Mouse (Mus musculus) gastrocnemius, postnatal 4 days (tissue): ENCODE measurements at regions not wholly inside any gene's neighbourhood (a gene's known extent, or its start where the extent isn't known, plus 50 kb on each side); places are given as distances from the start of the nearest gene placed in this dataset.
"Not testable (repeated sequence)": the region's sequence is repeated elsewhere in the genome, so short reads cannot be mapped to it uniquely, and the experiment has no call there.

ENCODE experiments used
- DNase-seq, 2 experiments: peaks; one replicate each; pipeline ENCODE4 v3.0.0; 2021 to 2022; ENCODE audit warnings: low spot score in 2 of 2, mixed read lengths in 2 of 2

DNA sequence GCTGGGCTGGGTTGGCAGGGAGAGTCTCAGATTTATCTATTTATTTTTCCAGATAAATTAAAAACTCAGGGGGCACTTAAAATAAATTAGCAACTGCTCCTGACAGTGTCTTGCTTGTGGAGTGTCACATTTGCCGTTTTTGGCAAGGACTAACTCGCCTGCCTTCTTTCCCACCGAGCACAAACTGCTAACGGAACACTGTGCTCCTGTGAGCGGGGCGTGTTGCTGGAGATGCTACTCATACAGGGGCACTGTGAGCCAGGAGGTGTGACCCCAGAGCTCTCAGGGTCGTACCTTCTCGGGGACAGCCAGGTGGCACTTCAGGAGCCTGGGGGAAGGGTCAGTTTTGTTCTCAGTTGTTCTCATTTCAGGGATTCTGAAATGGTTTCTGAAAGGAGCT, 292.6 kb downstream of the Vrk1 start:
- no peak for DNase-seq

DNA sequence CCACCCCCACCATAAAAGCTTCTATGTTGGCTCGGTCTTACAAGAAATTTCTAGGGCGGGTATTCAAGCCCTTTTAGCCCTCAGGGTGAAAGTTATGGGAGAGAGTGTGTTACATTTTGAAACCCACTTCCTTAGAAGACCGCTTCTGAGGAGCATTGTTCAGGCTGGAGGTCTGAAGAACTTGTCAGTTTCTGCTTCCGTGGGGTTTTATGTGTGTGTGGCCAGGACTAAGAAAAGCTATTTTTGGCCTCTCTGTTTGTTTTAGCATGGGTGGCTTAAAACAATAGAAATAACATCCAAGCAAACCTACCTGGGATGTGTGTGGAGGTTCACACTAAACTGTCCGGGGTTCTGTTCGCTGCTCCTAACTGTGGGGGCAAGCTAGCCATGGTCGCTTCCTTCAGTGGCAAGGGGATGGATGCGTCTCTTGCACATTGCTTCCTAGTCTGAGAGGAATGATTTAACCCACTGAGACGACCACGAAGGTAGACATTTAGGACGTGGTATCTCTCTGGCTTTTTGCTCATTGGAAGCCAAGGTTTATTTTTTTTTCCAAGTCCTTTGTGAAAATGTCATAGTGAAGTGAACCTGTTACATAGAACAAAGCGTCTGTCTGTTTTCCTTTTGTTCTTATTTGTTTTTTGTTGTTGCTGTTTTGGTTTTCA, 298.4 kb downstream of the Vrk1 start:
- no peak for DNase-seq

DNA sequence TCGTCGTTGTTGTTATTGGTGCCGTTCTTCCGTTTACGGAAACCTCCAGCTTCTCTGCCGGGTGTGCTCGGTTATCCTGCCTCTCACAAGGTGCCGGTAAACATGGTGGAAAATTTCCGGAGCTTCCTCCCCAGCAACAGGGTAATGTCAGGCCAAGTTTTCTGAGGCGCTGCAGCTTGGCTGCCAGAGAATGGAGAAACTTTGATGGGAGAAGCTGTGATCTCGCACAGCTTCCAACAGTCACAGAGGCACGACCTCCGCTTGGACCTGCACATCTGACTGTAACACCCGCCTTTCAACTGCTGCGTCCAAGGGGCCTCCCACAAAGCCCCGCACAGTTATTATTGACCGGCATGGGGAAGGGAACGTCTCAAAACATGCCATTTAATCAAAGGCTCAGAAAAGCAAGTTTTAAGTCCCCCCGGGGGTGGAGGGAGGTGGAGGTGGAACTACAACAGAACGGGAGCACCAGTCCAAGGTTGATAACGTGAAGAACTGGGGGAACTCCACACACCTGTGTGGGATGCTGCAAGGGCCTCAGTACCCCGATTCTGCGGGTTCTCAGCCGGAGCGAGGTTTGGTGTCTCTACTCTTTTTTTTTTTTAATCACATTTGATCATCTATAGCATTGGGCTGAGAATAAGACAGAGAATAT, 299.1 kb downstream of the Vrk1 start:
- no peak for DNase-seq

DNA sequence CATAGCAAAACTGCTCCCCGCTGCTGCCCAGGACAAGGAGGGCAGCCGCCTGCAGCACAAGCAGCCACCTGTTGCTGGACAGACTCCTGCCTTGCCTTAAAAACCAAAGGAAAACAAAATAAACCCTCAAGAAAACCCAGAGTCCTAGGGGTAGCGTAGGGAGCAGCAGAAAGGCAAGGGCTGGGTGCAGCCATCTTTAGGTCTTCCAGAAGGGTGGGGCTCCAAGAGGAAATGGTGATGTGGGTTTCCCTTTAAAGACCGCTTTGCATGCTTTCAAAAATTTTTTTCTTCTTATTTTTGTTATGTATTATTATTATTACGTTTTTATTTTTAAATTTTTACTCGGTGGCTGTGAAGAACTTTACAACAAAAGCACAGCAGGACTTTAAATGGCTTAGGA, 300.1 kb downstream of the Vrk1 start:
- no peak for DNase-seq

DNA sequence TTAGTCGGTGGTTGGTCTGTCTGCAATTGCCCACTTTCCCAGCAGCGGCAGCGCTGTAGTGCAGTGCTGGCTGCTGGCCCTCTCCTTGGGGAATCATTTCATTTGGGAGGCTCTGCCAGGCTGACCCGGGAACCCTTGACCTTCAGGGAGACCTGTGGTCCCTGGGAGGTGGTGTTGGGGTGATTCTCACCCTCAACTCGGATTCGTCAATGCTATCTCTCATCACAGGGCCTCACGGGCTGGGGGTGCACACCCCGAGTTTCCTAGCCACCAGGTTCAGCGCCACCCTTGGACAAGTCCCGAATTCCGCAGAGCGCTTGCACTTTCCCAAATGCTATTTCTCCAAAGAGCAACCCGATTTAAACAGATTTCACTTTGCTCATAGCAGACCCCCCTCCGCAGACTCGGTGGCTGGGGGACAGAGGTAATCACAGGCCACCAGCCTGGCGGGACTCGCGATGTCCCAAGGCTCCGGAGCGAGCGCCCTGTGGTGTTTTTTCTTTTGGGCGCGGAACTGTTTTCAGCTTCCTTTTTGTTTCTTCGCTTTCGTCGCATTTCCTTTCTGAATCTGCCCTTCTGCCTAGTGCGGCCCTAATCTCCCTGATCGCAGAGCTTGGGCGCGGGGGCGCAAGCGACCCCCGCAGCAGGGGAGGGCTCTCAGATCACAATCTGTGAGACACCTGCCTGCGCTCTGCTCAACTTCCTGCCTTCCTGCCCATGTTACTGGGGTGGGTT, 300.7 kb downstream of the Vrk1 start:
- DNase-seq = no peak

DNA sequence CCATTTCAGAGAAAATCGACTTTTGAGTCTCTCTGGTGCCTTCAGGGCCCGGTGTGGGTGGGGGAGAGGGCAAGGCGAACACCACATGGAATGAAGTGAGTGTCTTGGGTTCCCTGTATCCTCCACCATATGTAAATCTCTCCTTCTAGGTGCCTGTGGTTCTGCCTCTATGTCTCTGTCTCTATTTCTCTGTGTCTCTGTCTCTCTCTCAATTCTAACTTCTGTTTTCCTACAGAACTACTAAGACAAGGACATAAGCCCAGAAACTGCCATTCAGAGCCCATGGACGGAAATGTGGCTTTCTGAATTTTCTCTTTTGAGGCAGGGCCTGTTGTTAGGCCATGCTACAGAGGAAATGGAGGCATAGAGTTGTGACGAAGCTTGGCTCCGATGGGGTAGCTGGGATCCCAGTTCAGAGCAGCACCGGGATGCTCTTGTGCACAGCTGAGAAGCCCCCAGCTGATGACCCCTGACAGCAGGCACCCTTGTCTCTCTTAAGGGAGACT, 301.3 kb downstream of the Vrk1 start:
- no peak for DNase-seq

DNA sequence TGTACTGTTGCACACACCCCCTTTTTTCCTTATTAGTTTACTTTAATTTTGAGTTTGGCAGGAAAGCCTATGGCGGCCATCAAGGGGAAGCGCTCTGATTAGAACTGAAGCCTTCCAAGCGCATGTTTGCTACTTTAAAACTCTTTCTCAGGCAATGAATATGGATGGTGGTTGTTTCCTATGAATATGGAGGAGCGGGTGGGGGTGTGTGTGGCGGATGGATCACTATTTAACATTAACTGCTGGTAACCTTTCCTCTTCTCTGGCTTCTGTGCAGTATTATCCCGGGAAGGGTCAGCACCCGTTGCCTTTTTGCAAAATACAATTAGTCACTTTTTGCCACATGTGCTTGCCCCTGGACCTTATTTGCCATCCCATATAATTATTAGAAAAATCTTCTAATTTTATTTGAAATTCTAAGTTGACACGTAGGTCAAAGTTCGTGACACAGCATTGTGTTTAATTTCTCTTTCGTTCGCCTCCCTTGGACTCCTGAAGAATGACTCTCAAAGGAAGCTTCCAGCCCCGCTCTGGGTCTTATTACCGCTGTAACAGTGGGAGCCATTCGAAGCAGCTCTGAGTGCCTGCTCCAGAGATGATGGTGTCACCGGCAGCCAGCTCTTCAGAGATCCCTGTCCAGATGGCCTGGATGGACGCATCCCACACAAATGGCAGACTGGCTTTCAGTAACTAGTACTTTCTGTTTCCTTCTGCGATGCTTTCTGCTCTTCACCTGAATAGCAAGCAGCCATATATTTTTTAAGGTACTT, 302.0 kb downstream of the Vrk1 start:
- no peak for DNase-seq

DNA sequence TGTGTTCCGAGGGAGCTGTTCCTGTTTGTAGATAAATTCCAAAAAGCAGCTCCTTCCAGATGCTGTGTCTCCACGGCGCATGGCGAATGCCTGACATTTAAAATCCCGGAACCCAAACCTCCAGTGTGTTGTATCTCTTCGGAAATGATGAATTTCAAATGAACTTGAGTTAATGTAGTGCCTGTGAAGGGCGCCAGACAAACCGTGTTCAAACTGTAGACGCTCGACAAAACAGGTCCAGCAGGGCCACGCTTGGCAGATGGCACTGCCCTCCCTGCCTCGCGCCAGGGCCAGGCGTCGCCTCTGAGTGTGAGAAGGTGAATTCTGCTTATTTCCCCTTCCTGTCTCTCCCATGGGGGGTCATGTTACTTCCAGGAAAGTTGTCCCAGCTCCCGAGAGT, 307.7 kb downstream of the Vrk1 start:
- DNase-seq = no peak

DNA sequence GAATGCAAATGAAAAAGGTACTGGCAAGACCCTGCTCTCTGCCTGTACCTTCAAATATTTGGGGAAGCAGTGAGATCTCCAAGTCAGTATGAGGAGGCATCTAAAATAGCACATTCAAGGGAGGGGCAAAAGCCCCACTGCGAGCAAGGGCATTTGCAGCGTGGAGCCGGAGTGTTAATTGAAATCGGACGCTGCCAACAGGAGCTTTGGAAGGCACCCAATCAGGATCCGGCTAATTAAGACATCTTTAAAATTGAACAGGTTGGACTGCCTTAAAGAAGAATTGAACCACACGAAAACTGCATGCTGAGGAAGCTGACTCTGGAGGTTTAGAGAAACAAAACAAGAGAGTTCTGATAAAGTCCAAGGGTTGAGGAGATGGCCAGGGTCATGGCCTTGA, 311.5 kb downstream of the Vrk1 start:
- DNase-seq = no peak

DNA sequence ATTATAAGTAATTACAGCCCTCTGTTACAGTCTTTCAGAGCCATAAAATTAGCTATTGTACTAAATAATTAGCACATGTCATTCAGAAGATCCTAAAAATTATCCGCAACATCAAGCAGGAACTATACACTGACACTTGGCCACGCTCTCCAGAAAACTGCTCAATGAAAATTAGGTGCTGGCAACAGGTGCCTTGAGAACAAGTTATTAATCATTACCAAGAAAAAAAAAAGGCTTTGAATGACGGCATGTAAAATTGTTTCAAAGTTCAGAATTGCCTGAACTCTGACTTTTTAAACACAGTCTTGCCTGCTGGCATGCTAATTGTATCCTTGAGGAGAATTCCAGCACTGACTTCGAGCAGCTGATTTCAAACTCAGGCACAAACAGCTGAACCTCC, 316.6 kb downstream of the Vrk1 start:
- no peak for DNase-seq

DNA sequence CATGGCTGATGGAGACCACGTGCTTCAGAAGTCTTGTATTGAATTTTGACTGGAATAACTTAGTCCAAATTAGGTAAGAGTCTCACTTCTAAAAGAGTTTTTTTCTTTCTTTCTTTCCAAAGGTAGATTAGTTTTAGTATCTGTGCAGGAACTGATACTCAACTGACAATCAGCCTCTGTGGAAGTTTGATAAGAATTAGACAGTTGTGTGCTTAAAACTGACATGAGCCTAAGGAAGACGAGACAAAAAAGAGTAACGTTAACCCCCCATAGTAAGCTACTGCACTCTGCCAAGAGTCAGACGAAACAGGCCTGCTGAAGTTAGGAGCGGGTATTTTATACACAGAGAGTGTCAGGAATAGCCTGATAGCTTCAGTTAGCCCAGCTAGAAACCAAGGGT, 317.3 kb downstream of the Vrk1 start:
- DNase-seq = no peak

DNA sequence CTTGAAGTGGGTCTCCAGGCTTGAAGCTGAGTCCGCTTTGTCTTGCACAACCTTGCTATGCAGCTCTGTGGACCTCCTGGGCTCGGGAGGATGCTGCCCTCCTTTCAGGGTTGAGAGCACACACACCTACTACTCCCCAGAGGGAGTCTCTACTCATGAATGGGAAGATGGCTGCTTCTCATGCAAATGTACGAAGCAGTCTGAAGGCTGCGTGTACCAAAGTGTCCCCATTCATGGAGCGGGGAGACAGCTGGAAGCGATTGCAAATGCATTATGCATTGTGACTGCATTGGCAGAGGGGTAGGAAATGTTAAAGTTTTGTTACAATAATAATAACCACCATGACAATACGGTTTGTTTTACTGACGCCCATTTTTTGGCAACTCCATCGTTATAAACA, 347.8 kb downstream of the Vrk1 start:
- DNase-seq = no peak

DNA sequence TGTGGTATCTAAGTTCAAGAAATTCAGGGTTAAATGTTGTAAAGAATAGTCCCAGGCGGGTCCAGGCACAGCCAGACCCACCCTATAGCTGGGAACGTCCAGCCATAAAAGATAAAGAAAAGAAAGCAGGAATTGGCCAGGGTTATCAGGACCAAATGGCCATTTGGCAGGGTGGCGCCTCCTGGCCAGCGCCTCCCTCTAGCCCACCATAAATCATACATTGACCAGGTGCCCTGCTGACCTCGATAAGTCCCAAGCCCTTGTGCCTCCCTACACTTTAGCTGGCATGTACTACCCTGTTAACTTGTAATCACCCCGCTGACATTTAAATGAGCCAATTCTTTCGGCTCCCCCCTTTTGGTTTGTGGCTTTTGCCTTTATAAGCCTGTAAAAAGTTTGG, 351.6 kb downstream of the Vrk1 start:
- not testable (repeated sequence) for DNase-seq

DNA sequence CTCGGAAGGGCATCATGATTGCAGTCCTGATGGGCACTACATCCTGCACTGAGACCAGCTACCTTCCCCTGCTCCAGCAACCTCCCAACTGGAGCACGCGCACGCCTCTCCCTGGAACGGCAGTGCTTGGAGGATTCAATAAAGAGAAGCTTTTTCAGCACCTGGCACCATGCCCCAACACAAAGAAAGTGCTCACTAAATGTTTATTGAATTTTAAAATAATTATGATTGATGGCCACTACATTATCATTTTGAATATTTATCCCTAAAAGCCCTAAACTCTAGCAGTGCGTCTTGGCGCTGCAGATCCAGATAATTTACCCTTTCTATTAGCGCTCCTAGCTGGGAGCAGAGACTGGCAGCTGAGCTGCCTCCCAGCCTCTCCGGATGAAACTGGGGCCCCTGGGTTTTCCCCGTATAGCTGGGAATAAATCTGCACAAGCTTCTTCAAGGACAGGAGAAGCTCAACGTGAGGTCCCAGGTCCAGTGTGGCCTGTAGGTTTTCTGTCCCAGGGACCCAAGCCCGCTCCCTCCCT, 364.9 kb downstream of the Vrk1 start:
- no peak for DNase-seq

DNA sequence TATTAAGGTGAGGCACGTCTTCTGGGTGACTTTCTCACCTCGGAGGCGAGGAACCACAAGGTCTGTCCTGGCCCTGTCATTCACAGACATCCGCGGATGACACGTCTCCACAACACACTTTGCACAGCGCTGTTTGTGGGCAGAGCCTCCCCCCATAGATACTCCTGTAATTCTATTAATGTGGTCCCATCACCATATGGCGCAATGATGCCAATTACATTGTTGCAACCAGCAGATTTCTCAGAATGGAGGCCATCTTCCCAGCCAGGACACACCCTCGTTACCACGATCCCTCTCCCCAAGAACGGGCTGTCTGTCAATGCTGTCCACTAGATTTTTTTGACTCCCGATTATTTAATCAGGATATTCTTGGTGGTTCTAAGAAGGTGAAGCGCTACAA, 365.9 kb downstream of the Vrk1 start:
- DNase-seq = no peak

DNA sequence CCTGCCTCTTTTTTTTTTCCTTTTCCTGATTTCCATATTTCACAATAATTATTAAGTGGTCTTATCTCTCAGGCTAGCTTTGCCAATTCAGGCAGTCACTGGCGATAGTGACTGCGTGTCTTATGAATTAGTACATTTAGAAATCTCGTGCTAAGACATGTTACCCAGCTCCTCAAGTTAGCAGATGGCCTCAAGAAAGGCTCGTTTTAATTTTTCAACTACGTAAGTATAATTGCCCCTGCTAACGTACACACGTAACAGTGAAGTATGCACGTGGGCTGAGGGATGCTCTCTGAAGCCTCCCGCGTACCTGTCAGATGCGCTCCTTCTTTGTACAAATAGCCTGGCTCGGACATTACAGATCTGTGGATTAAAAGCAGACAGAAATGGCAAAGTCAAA, 366.8 kb downstream of the Vrk1 start:
- DNase-seq = no peak

DNA sequence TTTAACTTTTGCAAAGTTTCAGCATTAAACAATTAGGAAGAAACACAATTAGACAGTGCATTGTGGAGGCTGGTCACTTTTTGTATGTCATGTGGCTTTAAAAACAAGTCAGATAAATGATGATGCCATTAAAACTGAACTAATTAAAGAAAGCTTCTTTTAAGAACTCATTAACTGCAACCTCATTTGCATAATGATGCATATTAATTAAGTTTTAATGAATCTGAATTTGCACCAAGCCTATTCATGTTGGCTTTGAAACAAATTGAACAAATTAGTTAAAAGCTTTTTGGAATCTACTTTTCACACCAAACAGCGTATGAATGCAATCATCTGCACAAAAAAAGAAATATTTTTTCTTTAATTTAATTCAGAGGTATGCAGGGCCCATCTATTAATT, 367.3 kb downstream of the Vrk1 start:
- DNase-seq = no peak

DNA sequence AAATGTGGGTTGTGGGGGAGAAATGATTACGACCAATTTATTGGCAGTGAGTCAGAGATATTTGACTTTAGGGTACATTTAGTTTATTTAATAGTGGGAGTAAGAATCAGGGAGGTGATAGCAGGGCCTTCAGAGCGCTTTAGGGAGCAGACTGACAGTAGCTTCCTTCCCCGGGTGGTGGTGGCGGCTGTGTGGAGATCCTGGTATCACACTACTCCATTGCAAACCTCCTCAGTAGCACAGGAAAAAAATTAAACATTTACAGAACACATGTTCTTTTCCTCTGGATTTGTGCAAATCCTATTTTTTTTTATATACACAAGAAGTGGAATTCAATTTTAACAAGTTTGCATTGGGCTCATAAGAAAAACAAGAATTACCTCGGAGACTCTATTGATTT, 367.7 kb downstream of the Vrk1 start:
- DNase-seq = no peak

DNA sequence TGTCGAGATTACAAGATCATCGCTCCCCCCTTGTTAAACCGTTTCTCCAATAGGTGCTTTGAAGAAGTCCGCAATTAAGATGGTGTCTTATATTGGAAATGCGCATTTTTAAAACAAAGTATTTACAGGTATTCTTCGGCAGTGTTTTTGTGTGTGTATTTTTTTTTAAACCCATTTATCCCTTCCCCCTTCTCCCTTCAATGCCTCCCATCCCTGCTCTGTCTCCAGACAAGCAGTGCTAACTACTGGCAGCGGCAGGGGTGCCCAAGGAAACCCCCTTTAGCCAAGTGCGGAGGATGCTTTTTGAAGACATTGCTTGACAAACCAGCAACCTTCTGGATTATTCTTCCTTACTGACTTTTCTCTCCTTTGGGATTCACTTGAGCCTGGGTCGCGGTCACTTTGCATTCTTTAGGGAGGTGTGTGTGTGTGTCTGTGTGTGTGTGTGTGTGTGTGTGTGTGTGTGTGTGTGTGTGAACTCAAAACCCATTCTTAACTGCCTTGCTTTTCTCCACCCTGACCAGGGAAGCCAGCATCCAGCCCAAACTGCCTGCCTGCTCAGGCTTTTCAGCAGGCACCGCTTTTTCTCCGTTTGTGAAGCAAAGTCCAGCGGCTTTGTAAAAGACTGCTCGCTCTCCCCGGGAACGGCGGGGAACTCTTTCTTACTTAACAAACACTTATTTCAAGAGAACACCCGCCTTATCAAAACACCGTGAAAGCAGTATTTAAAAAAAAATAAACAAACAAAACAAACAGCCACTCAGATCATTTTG, 368.5 kb downstream of the Vrk1 start:
- no peak for DNase-seq

DNA sequence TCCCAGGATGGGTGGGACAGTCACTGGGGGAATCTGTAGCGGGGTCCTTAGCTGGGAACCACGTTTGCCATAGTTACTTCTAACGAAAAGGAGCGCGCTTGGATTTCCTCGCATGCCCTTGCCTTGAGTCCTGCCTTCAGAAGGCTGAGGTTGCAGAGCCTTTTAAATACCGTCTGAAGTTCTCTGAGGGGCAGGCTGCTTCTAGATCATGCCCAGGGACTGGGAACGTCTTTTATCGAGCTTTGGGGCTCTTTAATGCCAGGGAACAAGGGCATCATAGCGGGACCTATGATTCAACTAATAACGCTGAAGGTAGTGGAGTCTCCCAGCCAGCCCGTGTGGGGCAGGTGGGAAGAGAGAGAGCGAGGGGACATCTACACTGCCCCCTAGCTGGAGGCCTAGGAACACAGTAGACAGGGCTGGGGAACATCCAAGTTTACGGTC, 369.1 kb downstream of the Vrk1 start:
- DNase-seq = no peak

DNA sequence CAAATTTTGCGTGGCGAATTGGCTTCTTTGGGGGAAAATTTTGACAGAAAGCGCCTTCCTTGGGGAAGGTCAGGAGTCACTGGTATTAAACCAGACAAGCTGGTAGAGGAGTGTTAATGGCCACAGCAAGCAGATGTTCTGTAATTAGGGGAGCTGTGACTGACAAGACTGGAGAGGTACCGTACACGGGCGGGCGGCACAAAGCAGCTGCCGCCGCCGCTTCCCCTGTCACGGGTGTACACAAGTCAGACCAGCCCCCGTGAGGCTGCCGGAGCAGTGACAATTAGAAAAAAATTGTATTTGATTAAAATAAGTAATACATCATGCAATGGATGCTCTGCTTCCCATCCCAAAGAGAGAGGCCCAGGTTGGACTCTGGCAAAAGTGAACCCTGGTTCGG, 369.8 kb downstream of the Vrk1 start:
- DNase-seq = no peak
